Comparison of ENCODE assay signal across 10 mouse cellular contexts in genomic region chr14:23848529-23849141, GRCm38 (mm10).
DNase-seq lines count a peak whose midpoint lies in the region; ATAC-seq lines count a peak whose summit lies in the region.
"Had no signal": no experiment of that assay in that cellular context is flagged by ENCODE, and none has a peak within 500 bp of the region (broad histone marks: within the 10 kb centered on the region; RNA-seq: fewer than 3 reads in every experiment).

No protein-coding gene starts in this region.

- H3K4me2 ChIP-seq in midbrain, embryonic 15.5 days = peak overlapping the region; percentile 17

- peak; percentile 16 to 40 for DNase-seq in kidney, postnatal 4 days
- no peak for DNase-seq in kidney, postnatal 10 days
- peak; percentile 11 for DNase-seq in cerebellum, adult 8-10 months
- DNase-seq in gastrocnemius, postnatal 4 days (ENCODE audit: low spot score in 2 of 2) = no peak
- DNase-seq in urinary bladder, postnatal 10 days (ENCODE audit: low spot score) = no peak
- DNase-seq: heart, adult 2 months; kidney, adult 18-20 months had no signal

- H3K4me3 ChIP-seq in midbrain, embryonic 15.5 days = no peak overlapping the region
- H3K4me3 ChIP-seq: heart, adult 2 months had no signal

- H3K9me3 ChIP-seq in midbrain, embryonic 15.5 days = no peaks in the 10 kb centered on the region

- ATAC-seq in cerebellum, adult (ENCODE audit: insufficient number of reproducible peaks, low FRiP score, low TSS enrichment) = peak; percentile 24; the same call in 1 of the 2 replicates
- ATAC-seq in midbrain, embryonic 15.5 days (replicated peaks) = peak; percentile 69; the same call in 1 of the 2 replicates

- 5% methylated on average over 6 of the region's 6 CpGs for WGBS in midbrain, embryonic 15.5 days

- no peaks in the 10 kb centered on the region for H3K36me3 ChIP-seq in midbrain, embryonic 15.5 days (replicated peaks)
- H3K36me3 ChIP-seq: G1E had no signal

- H3K27me3 ChIP-seq in midbrain, embryonic 15.5 days (replicated peaks) = no peaks in the 10 kb centered on the region

- no peak overlapping the region for H3K9ac ChIP-seq in midbrain, embryonic 15.5 days

- H3K4me1 ChIP-seq in midbrain, embryonic 15.5 days = peaks cover 17% of the 10 kb centered on the region

- peak overlapping the region; percentile 40 for H3K27ac ChIP-seq in midbrain, embryonic 15.5 days
- H3K27ac ChIP-seq: heart, adult 2 months had no signal

Comparison
In these comparisons a context has a peak if more than half of its experiments do, and no peak if none do; other contexts are left out.
1. DNase-seq: peak in kidney, postnatal 4 days (2 of 2) and cerebellum, adult 8-10 months (single experiment); none in kidney, postnatal 10 days (single experiment), gastrocnemius, postnatal 4 days (0 of 2) and urinary bladder, postnatal 10 days (single experiment).